Mouse (Mus musculus) mouse embryonic stem cell (cell line): ENCODE measurements around the gene Hvcn1.
"Not testable (repeated sequence)": the region's sequence is repeated elsewhere in the genome, so short reads cannot be mapped to it uniquely, and the experiment has no call there.

ENCODE experiments used
- in situ Hi-C, 2 experiments: fragments of 300-500 bp; cut with MboI; formaldehyde crosslinking; loops; 1 replicate in 1 of 2; 3 replicates in 1 of 2; pipeline ENCODE4 v1.14.3; 2019 to 2020; ENCODE audit warnings: low sequenced_read_pairs in 2 of 2, low pct_unique_long_range_greater_than_20kb in 1 of 2, mixed read lengths in 1 of 2; ENCODE audit not compliant: unreplicated experiment in 1 of 2

The Hvcn1 gene

GRCm38 (mm10) chr5:122206475-122206874 is at the start of gene Hvcn1:
Hvcn1 (plus strand) TSS chr5:122206804.
- in situ Hi-C loops = no loop called here

GRCm38 (mm10) chr5:122157827-122158381 is 48.7 kb upstream of the Hvcn1 start, which contains the start of gene Ppp1cc:
Ppp1cc (plus strand) TSS chr5:122158278.
- in situ Hi-C loops = no loop called here

- in situ Hi-C loops = no loop called here
Measured at GRCm38 (mm10) chr5:122158557-122159515, 47.8 kb upstream of the Hvcn1 start.

- in situ Hi-C loops = no loop called here
Measured at GRCm38 (mm10) chr5:122163194-122163593, 43.4 kb upstream of the Hvcn1 start.

- in situ Hi-C loops = no loop called here
Measured at GRCm38 (mm10) chr5:122164011-122164410, 42.6 kb upstream of the Hvcn1 start.

- in situ Hi-C loops = no loop called here
Measured at GRCm38 (mm10) chr5:122165233-122165915, 41.2 kb upstream of the Hvcn1 start.

GRCm38 (mm10) chr5:122166636-122167161 is 39.9 kb upstream of the Hvcn1 start:
- in situ Hi-C loops = no loop called here

- in situ Hi-C loops = no loop called here
Measured at GRCm38 (mm10) chr5:122168344-122169069, 38.1 kb upstream of the Hvcn1 start.

- in situ Hi-C loops = no loop called here
Measured at GRCm38 (mm10) chr5:122171058-122171457, 35.5 kb upstream of the Hvcn1 start.

- in situ Hi-C loops = no loop called here
Measured at GRCm38 (mm10) chr5:122175402-122175801, 31.2 kb upstream of the Hvcn1 start.

GRCm38 (mm10) chr5:122175961-122176360 is 30.6 kb upstream of the Hvcn1 start:
- in situ Hi-C loops = no loop called here

- in situ Hi-C loops = no loop called here
Measured at GRCm38 (mm10) chr5:122176398-122176797, 30.2 kb upstream of the Hvcn1 start.

GRCm38 (mm10) chr5:122179665-122180064 is 26.9 kb upstream of the Hvcn1 start:
- in situ Hi-C loops = no loop called here

GRCm38 (mm10) chr5:122184283-122184806 is 22.3 kb upstream of the Hvcn1 start:
- in situ Hi-C loops = no loop called here

GRCm38 (mm10) chr5:122184858-122185257 is 21.7 kb upstream of the Hvcn1 start:
- in situ Hi-C loops = not testable (repeated sequence)

- in situ Hi-C loops = no loop called here
Measured at GRCm38 (mm10) chr5:122189115-122189514, 17.5 kb upstream of the Hvcn1 start.

- in situ Hi-C loops = no loop called here
Measured at GRCm38 (mm10) chr5:122190465-122190864, 16.1 kb upstream of the Hvcn1 start.
